ENCODE assay signal across 8 mouse cellular contexts in the genomic region with DNA sequence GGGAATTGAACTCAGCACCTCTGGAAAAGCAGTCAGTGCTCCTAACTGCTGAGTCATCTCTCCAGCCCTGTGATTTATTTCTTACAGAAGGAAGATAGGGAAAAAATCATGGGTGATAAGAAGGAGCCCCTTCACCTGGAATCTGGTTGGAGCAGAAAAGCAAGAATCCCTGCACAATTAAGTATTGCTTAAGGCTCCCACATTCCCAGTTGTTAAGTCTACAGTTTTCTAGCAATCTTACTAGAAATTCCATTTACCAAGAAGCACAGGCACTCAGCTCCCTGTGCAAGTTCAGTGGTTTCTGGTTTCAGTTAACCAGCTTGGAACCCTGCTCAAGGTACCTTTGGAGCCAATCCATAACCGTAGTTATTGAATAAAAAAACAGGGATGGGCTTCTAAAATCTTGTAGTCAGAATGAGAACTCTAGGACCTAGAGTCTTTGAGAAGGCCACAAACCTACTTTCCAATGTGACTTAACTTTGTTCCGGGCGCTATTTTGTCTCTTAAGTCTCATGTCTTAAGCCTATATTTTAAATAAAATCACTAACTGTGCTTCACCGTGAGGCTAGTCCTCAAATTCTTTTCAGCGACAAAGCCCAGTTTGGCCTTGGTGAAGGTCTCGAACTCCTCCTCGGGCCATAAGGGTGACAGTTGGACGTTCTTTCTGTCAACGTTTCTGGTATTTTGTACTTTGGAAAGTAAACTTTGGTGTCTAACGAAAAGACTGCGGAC. TPM values are rescaled to one million over a fixed set of nuclear protein-coding genes. Genes with fewer than 3 reads are reported as not detected.
A peak's percentile ranks its signal among the peaks of the same experiment; 100 is the strongest.
DNase-seq lines count a peak whose midpoint lies in the region; ATAC-seq lines count a peak whose summit lies in the region.

No protein-coding gene starts in this region.

- peaks cover 7% of the 10 kb centered on the region for H3K27me3 ChIP-seq in erythroblast, embryonic 14.5 days (ENCODE audit: control insufficient read depth)
- no peaks in the 10 kb centered on the region for H3K27me3 ChIP-seq in forebrain, embryonic 15.5 days
- peaks cover 7% of the 10 kb centered on the region; the same call in 1 of the 2 replicates for H3K27me3 ChIP-seq in liver, embryonic 12.5 days (replicated peaks)

- H3K4me2 ChIP-seq in forebrain, embryonic 15.5 days (replicated peaks): peak overlapping the region; percentile 61
- H3K4me2 ChIP-seq in liver, embryonic 12.5 days: peak overlapping the region; percentile 81

- peaks cover 16% of the 10 kb centered on the region for H3K4me1 ChIP-seq in erythroblast, embryonic 14.5 days (ENCODE audit: control insufficient read depth)
- peaks cover 17% of the 10 kb centered on the region for H3K4me1 ChIP-seq in forebrain, embryonic 15.5 days
- H3K4me1 ChIP-seq in liver, embryonic 12.5 days: peaks cover 23% of the 10 kb centered on the region

- H3K4me3 ChIP-seq in erythroblast, embryonic 14.5 days (replicated peaks): peak overlapping the region; percentile 47
- peak overlapping the region; percentile 50 for H3K4me3 ChIP-seq in forebrain, embryonic 15.5 days
- H3K4me3 ChIP-seq in liver, embryonic 12.5 days: peak overlapping the region; percentile 44

- DNase-seq in 3T3-L1 (ENCODE audit: low read depth, low spot score): peak; percentile 32
- DNase-seq in left cerebral cortex, adult 11 months (ENCODE audit: low spot score): no peak
- DNase-seq in retina, postnatal 1 day: no peak

- no peak overlapping the region for H3K9ac ChIP-seq in forebrain, embryonic 15.5 days (replicated peaks)
- peak overlapping the region; percentile 9; the same call in 1 of the 2 replicates for H3K9ac ChIP-seq in liver, embryonic 12.5 days

- ATAC-seq in erythroblast, adult 5-6 weeks (replicated peaks; ENCODE audit: low FRiP score, poor library complexity, severe bottlenecking): no peak
- no peak for ATAC-seq in forebrain, embryonic 15.5 days (replicated peaks)
- ATAC-seq in liver, embryonic 12.5 days: no peak
- no peak for ATAC-seq in monocyte, adult 5-6 weeks (replicated peaks; ENCODE audit: insufficient number of reproducible peaks, low FRiP score, low TSS enrichment, poor library complexity, severe bottlenecking)

- no peaks in the 10 kb centered on the region; the same call in 1 of the 2 replicates for H3K9me3 ChIP-seq in erythroblast, embryonic 14.5 days (ENCODE audit: control insufficient read depth, low read length)
- no peaks in the 10 kb centered on the region for H3K9me3 ChIP-seq in forebrain, embryonic 15.5 days
- no peaks in the 10 kb centered on the region for H3K9me3 ChIP-seq in liver, embryonic 12.5 days (replicated peaks)

- H3K36me3 ChIP-seq in erythroblast, embryonic 14.5 days (ENCODE audit: control insufficient read depth): no peaks in the 10 kb centered on the region
- no peaks in the 10 kb centered on the region for H3K36me3 ChIP-seq in forebrain, embryonic 15.5 days
- no peaks in the 10 kb centered on the region for H3K36me3 ChIP-seq in liver, embryonic 12.5 days

- H3K27ac ChIP-seq in forebrain, embryonic 15.5 days (replicated peaks): 0 out of 2 replicates have a peak overlapping the region, but pooled peaks have one; percentile 73
- H3K27ac ChIP-seq in liver, embryonic 12.5 days: peak overlapping the region; percentile 62

- 40% methylated on average over 11 of the region's 11 CpGs for WGBS in forebrain, embryonic 15.5 days
- WGBS in liver, embryonic 12.5 days (ENCODE audit: insufficient replicate concordance): 25% methylated on average over 11 of the region's 11 CpGs

RNA-seq across cellular contexts. Expression of a gene that starts 1.0 kb away (rescaled TPM):
- 0.05 and 0.12 TPM in 2 replicates for polyA plus RNA-seq in erythroblast, embryonic 14.5 days (2012)
- total RNA-seq in erythroblast, adult 5-6 weeks (2015; ENCODE audit: low replicate concordance): 23.4 and 24.7 TPM in 2 replicates
- 13.7 and 17.2 TPM in 2 replicates for total RNA-seq in erythroblast, adult 5-6 weeks (2017; ENCODE audit: low replicate concordance)
- polyA plus RNA-seq in forebrain, embryonic 15.5 days (2015; fragmentation: Nextera tagmentation; extraction: Ambion mirVana): 18.7 and 18.9 TPM in 2 replicates
- polyA plus RNA-seq in liver, embryonic 12.5 days (2016; fragmentation: Nextera tagmentation; extraction: Ambion mirVana): 10.7 and 11.4 TPM in 2 replicates
- 182 to 271 TPM (median 223 TPM) in 3 replicates for total RNA-seq in monocyte, adult 5-6 weeks (2017)

RNA-seq across cellular contexts. Expression of a gene that starts 19.0 kb away (rescaled TPM):
- polyA plus RNA-seq in erythroblast, embryonic 14.5 days (2012): not detected in 2 replicates
- 3.1 and 6.7 TPM in 2 replicates for total RNA-seq in erythroblast, adult 5-6 weeks (2015; ENCODE audit: low replicate concordance)
- total RNA-seq in erythroblast, adult 5-6 weeks (2017; ENCODE audit: low replicate concordance): 6.0 and 6.6 TPM in 2 replicates
- polyA plus RNA-seq in forebrain, embryonic 15.5 days (2015; fragmentation: Nextera tagmentation; extraction: Ambion mirVana): 0.32 and 0.34 TPM in 2 replicates
- polyA plus RNA-seq in liver, embryonic 12.5 days (2016; fragmentation: Nextera tagmentation; extraction: Ambion mirVana): 1.0 and 1.2 TPM in 2 replicates
- total RNA-seq in monocyte, adult 5-6 weeks (2017): 41.1 to 55.7 TPM (median 42.3 TPM) in 3 replicates

RNA-seq across cellular contexts. Expression of a gene that starts 54.6 kb away (rescaled TPM):
- polyA plus RNA-seq in erythroblast, embryonic 14.5 days (2012): not detected in 2 replicates
- not detected in 2 replicates for total RNA-seq in erythroblast, adult 5-6 weeks (2015; ENCODE audit: low replicate concordance)
- total RNA-seq in erythroblast, adult 5-6 weeks (2017; ENCODE audit: low replicate concordance): not detected in 2 replicates
- polyA plus RNA-seq in forebrain, embryonic 15.5 days (2015; fragmentation: Nextera tagmentation; extraction: Ambion mirVana): not detected in 2 replicates
- not detected in 2 replicates for polyA plus RNA-seq in liver, embryonic 12.5 days (2016; fragmentation: Nextera tagmentation; extraction: Ambion mirVana)
- total RNA-seq in monocyte, adult 5-6 weeks (2017): not detected in 3 replicates

Comparison
In these comparisons a context has a peak if more than half of its experiments do, and no peak if none do; other contexts are left out.
1. RNA of a gene that starts 1.0 kb away (polyA plus RNA-seq): 18.7 to 18.9 TPM in forebrain, embryonic 15.5 days and 10.7 to 11.4 TPM in liver, embryonic 12.5 days; 0.05 to 0.12 TPM in erythroblast, embryonic 14.5 days; every median in the first group is over 10 times any median in the second.
2. Peak in every context shown above with its lines, with median percentiles within 50 percentile points of each other: H3K4me3 ChIP-seq.